Mouse (Mus musculus) mature B cell (primary cell): ENCODE data around the gene Hdac7.

ENCODE experiments used
- in situ Hi-C: fragments of 300-500 bp; cut with MboI; formaldehyde crosslinking; loops from 2 replicates; pipeline ENCODE4 v1.14.3; 2019

Gene Hdac7

GRCm38 (mm10) chr15:97854551-97854950 is 10.2 kb upstream of the Hdac7 start:
- in situ Hi-C loops: loop anchor here (5.0 kb wide), 1 partner anchor 137 kb away; no protein-coding TSS in a partner anchor

GRCm38 (mm10) chr15:97854059-97854458 is 9.8 kb upstream of the Hdac7 start:
- in situ Hi-C loops: loop anchor here (5.0 kb wide), 1 partner anchor 137 kb away; no protein-coding TSS in a partner anchor

DNA sequence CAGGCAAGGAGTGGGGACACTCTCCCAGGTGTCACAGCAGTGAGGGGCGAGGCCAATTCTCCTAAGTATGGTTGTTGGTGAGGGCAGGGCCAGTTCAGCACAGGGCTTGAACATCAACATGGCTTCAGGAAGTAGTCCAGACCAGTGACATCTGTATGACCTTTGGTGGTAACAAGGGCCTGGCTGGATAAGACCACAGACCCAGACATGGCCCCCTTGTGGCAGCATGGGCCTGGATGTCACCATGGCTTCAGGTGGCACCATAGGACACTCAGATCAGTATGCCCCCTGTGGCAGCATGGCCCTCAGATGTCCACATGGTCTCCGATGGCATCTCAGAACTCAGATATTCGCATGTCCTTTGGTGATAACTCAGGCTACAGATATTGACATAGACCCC is 8.0 kb upstream of the Hdac7 start:
- in situ Hi-C loops: loop anchor here (5.0 kb wide), 1 partner anchor 135 kb away; no protein-coding TSS in a partner anchor

GRCm38 (mm10) chr15:97851011-97851410 is 6.7 kb upstream of the Hdac7 start:
- in situ Hi-C loops: loop anchor here (5.0 kb wide), 1 partner anchor 134 kb away; no protein-coding TSS in a partner anchor

- in situ Hi-C loops: loop anchor here (5.0 kb wide), 1 partner anchor 133 kb away; no protein-coding TSS in a partner anchor
Measured at GRCm38 (mm10) chr15:97850441-97850840, 6.1 kb upstream of the Hdac7 start.

GRCm38 (mm10) chr15:97849116-97849911 is 5.0 kb upstream of the Hdac7 start:
- in situ Hi-C loops: loop anchor here (5.0 kb wide), 1 partner anchor 57 kb away; no protein-coding TSS in a partner anchor

DNA sequence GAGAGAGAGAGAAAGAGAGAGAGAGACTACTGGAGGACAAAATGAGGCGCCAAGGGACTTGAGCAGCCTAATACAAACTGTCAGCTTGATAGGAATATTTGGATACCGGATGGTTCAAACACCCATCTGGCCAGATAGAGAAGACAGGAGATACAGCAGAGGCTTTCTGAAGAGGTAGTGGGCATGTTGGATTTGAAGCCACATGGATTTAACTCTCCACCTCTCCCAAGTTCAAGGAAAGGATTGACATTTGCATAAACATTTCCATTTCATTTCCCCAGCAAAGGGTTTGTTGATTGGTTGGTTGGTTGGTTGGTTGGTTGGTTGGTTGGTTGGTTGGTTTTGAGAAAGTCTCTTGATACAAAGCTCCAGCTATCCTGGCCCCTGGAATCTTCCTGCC is 3.6 kb upstream of the Hdac7 start:
- in situ Hi-C loops: loop anchor here (5.0 kb wide), 1 partner anchor 56 kb away; no protein-coding TSS in a partner anchor

DNA sequence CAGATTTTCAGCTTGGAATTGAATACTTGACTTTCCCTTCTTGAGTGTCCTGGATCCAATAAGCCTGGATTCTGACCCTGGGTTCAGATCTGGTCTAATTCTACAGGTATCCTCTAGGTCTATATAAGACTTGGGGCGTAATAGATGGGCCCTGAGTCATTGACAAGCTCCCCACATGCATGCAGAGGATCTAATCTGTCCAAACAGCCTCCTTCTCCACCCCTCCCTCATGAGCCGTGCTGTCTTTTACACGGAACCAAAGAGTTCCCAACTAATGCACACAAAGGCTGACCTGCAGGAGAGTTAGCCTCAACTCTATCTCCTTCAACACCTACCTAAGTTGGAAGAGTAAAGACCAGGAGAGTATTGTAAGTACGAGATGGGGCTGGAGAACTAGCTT is 3.0 kb upstream of the Hdac7 start:
- in situ Hi-C loops: loop anchor here (5.0 kb wide), 1 partner anchor 55 kb away; no protein-coding TSS in a partner anchor

GRCm38 (mm10) chr15:97846121-97846882 is 2.0 kb upstream of the Hdac7 start:
- in situ Hi-C loops: loop anchor here (5.0 kb wide), 1 partner anchor 54 kb away; no protein-coding TSS in a partner anchor

DNA sequence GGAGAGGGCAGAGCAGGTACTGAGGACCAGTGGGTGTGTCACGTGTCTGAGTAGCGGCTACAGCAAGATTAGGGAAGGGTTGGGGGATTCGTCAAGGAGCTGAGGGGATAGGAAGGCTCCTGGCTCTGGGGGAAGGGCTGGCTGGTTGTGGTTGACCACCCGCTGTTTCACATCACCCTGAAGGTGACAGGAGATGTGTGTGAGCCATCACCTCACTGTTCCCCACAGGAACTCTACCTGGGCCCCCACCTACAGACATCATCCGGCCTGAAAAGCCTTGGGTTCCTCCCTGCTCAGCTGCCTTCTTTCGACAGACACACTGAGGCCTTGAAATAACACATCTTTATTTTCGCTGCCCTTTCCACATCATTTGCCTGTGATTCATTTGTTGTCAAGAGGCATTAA is 1.1 kb downstream of the Hdac7 start:
- in situ Hi-C loops: no loop called here

DNA sequence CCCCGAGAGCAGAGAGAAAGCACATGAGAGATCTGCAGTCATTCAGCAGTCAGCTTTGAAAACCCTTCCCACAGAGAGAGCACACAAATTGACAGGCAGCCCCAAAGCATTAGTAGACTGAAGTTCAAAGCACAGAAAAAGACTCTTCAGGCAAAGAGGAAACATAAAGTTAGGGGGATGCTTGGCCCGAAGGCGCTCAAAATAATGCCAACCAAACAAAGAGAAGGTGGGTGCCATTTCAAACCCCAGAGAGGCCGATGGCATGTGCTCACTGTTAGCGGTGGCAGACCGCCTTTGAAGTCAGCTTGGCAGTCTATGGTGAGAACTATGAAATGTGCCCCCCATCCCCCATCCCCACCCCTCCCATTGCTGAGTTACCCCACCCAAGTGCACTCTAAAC is 2.2 kb downstream of the Hdac7 start:
- in situ Hi-C loops: no loop called here

GRCm38 (mm10) chr15:97841383-97841782 is 2.9 kb downstream of the Hdac7 start:
- in situ Hi-C loops: no loop called here

DNA sequence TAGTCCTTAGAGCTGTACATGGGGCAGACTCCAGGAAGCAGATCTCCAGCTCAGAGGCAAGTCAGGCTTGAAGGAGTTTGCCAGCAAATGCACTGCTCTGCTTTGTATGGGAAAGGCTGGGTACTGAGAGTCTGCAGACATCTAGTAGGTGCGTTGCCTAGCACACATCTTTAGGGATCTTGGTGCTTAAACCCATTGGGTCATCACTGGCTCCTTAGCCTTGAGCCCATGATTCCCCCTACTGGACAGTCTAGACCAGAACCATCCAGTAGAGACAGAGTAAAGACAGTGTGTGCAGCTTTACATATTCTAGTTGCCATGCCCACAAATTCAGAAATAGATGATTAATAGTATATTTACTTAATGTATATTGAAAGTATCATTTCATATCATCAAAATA is 3.5 kb downstream of the Hdac7 start:
- in situ Hi-C loops: no loop called here

- in situ Hi-C loops: no loop called here
Measured at GRCm38 (mm10) chr15:97839991-97840455, 4.3 kb downstream of the Hdac7 start.

DNA sequence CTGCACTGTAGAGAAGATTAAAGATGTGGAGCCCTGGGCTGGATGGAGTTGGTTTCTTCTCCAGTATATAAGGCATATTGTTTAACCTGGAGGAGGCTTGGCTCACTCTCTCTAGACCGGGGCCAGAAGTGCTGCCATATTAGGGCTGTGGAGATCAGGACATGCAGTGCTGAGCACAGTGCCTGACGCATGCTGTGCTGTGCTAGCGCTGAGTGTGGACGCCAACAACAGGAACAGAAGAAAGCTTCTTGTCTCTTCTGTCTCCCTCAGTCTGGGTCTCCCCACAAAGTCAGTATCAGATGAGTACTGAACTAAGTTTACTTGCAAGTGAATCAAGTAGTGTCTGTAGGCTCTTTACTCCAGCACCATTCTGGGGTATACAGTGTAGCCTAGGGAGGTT is 4.8 kb downstream of the Hdac7 start:
- in situ Hi-C loops: no loop called here

- in situ Hi-C loops: no loop called here
Measured at GRCm38 (mm10) chr15:97839012-97839411, 5.3 kb downstream of the Hdac7 start.

GRCm38 (mm10) chr15:97838395-97838794 is 5.9 kb downstream of the Hdac7 start:
- in situ Hi-C loops: no loop called here

GRCm38 (mm10) chr15:97837491-97838061 is 6.7 kb downstream of the Hdac7 start:
- in situ Hi-C loops: no loop called here

GRCm38 (mm10) chr15:97836894-97837247 is 7.4 kb downstream of the Hdac7 start:
- in situ Hi-C loops: no loop called here

- in situ Hi-C loops: no loop called here
Measured at GRCm38 (mm10) chr15:97836153-97836893, 8.0 kb downstream of the Hdac7 start.

DNA sequence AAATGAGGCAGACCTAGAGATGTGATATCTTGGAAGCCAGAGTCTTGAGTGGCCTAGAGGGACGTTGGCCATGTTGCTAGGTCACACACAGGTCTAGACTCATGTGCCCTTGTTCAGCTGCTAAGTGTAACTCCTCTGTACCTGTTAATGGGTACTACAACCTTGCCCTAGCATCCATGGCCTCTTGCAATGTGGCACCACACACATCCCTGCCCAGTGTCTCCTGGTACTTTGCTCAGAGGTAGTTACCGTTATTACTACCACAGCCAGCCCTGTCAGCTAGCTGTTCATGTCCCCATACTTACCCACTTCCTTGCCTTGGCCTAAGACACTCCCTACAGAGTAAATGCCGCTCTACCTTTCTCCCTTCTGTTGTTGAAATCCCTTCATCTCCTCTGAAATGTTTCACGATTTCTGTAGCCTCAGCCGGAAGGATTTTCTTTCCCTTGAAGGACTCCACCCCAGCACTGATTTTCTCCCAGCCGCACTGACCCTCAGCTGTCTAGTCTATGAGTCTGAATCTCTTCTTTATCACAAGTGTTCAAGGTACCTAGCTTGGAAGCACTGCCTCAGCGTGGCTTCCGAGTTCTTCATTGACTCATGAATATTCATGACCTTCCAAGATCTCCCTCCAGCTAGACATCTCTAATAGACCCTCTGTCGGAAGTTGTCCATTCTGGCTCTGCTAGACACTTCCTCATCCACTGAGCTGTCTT is 11.4 kb downstream of the Hdac7 start:
- in situ Hi-C loops: no loop called here
